Mouse (Mus musculus): ENCODE data around the gene Kalrn. TPM values are rescaled to one million over a fixed set of nuclear protein-coding genes. Genes with fewer than 3 reads are reported as not detected.

Kalrn gene
- total and polyA plus RNA-seq, 2 experiments from 2014 or later = 19.4 to 44.5 TPM

- Histone ChIP-seq H3K4me3 (ENCODE audit: low read depth, low read length) (no peak overlapping the region), H3K36me3 (replicated peaks; ENCODE audit: control insufficient read depth, insufficient read depth, low read length) (no peaks in the 10 kb centered on the region), H3K27ac (ENCODE audit: low read depth) (no peak overlapping the region), H3K9me3 (replicated peaks; ENCODE audit: control insufficient read depth, low read length) (no peaks in the 10 kb centered on the region), H3K27me3 (ENCODE audit: control insufficient read depth, insufficient read depth, low read length) (no peaks in the 10 kb centered on the region), H3K9ac (replicated peaks; ENCODE audit: low read depth, low read length) (no peak overlapping the region), H3K4me1 (ENCODE audit: control insufficient read depth, insufficient read depth) (no peaks in the 10 kb centered on the region), H3K4me2 (ENCODE audit: low read depth, low read length) (no peak overlapping the region)
- DNase-seq (ENCODE audit: low spot score) (no peak), ATAC-seq (ENCODE audit: insufficient read depth, low read depth) (no peak)
- TF ChIP-seq EP300 (IDR thresholded peaks at IDR 0.05; ENCODE audit: low read depth) = no peak
- TF ChIP-seq CTCF (IDR thresholded peaks at IDR 0.05; ENCODE audit: low read depth) = no peak
- 79% methylated on average over 5 of the region's 5 CpGs for WGBS
Measured at GRCm38 (mm10) chr16:34297911-34298682, 275.2 kb downstream of the Kalrn start.

GRCm38 (mm10) chr16:34294568-34294967 lies 278.8 kb downstream of the Kalrn start:
- no peak overlapping the region for H3K9ac ChIP-seq (replicated peaks; ENCODE audit: low read depth, low read length)
- no peaks in the 10 kb centered on the region for H3K36me3 ChIP-seq (replicated peaks; ENCODE audit: control insufficient read depth, insufficient read depth, low read length)
- TF ChIP-seq EP300 (IDR thresholded peaks at IDR 0.05; ENCODE audit: low read depth) = no peak
- no peak for TF ChIP-seq CTCF (IDR thresholded peaks at IDR 0.05; ENCODE audit: low read depth)
- ATAC-seq (ENCODE audit: insufficient read depth, low read depth) (no peak), DNase-seq (ENCODE audit: low spot score) (no peak)
- 82% methylated on average over 6 of the region's 6 CpGs for WGBS
- H3K4me3 ChIP-seq (ENCODE audit: low read depth, low read length) = no peak overlapping the region
- no peaks in the 10 kb centered on the region for H3K9me3 ChIP-seq (replicated peaks; ENCODE audit: control insufficient read depth, low read length)
- H3K27me3 ChIP-seq (ENCODE audit: control insufficient read depth, insufficient read depth, low read length) = no peaks in the 10 kb centered on the region
- no peak overlapping the region for H3K4me2 ChIP-seq (ENCODE audit: low read depth, low read length)
- no peaks in the 10 kb centered on the region for H3K4me1 ChIP-seq (ENCODE audit: control insufficient read depth, insufficient read depth)
- no peak overlapping the region for H3K27ac ChIP-seq (ENCODE audit: low read depth)

DNA sequence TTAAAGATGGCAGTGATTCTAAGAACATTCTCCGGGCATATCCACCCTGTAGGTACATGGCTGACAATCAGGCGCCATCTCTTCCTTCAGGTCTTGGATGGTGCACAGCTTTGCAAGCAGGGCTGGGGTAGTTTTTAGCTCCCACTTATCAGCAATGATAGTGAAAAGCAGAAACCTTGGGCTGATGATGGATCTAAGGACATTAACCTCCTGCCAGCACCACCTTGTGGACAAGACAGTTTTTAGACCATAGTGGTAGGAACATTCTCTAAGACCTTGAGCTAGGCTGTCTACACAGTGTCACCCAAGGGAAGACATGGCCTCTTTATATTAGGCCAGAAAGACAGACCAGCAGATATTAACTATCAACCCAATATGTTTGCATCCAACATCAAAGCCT lies 279.7 kb downstream of the Kalrn start:
- no peak overlapping the region for H3K27ac ChIP-seq (ENCODE audit: low read depth)
- no peaks in the 10 kb centered on the region for H3K9me3 ChIP-seq (replicated peaks; ENCODE audit: control insufficient read depth, low read length)
- no peaks in the 10 kb centered on the region for H3K27me3 ChIP-seq (ENCODE audit: control insufficient read depth, insufficient read depth, low read length)
- WGBS = 69% methylated on average over 2 of the region's 2 CpGs
- no peak overlapping the region for H3K9ac ChIP-seq (replicated peaks; ENCODE audit: low read depth, low read length)
- DNase-seq (ENCODE audit: low spot score) (no peak), ATAC-seq (ENCODE audit: insufficient read depth, low read depth) (no peak)
- no peak overlapping the region for H3K4me3 ChIP-seq (ENCODE audit: low read depth, low read length)
- no peaks in the 10 kb centered on the region for H3K36me3 ChIP-seq (replicated peaks; ENCODE audit: control insufficient read depth, insufficient read depth, low read length)
- H3K4me1 ChIP-seq (ENCODE audit: control insufficient read depth, insufficient read depth) = no peaks in the 10 kb centered on the region
- TF ChIP-seq CTCF (IDR thresholded peaks at IDR 0.05; ENCODE audit: low read depth) (peak; percentile 38), EP300 (IDR thresholded peaks at IDR 0.05; ENCODE audit: low read depth) (no peak)
- H3K4me2 ChIP-seq (ENCODE audit: low read depth, low read length) = no peak overlapping the region

GRCm38 (mm10) chr16:34289583-34289982 lies 283.7 kb downstream of the Kalrn start:
- peak; percentile 55 for ATAC-seq (ENCODE audit: insufficient read depth, low read depth)
- no peaks in the 10 kb centered on the region for H3K27me3 ChIP-seq (ENCODE audit: control insufficient read depth, insufficient read depth, low read length)
- H3K9me3 ChIP-seq (replicated peaks; ENCODE audit: control insufficient read depth, low read length) = no peaks in the 10 kb centered on the region
- no peak overlapping the region for H3K4me3 ChIP-seq (ENCODE audit: low read depth, low read length)
- peak; percentile 75 for DNase-seq (ENCODE audit: low spot score)
- H3K36me3 ChIP-seq (replicated peaks; ENCODE audit: control insufficient read depth, insufficient read depth, low read length) = no peaks in the 10 kb centered on the region
- H3K4me2 ChIP-seq (ENCODE audit: low read depth, low read length) = no peak overlapping the region
- no peak overlapping the region for H3K27ac ChIP-seq (ENCODE audit: low read depth)
- TF ChIP-seq CTCF (IDR thresholded peaks at IDR 0.05; ENCODE audit: low read depth) = peak; percentile 86
- TF ChIP-seq EP300 (IDR thresholded peaks at IDR 0.05; ENCODE audit: low read depth) = no peak
- no peak overlapping the region for H3K9ac ChIP-seq (replicated peaks; ENCODE audit: low read depth, low read length)
- H3K4me1 ChIP-seq (ENCODE audit: control insufficient read depth, insufficient read depth) = no peaks in the 10 kb centered on the region
- WGBS = 30% methylated on average over 7 of the region's 7 CpGs

GRCm38 (mm10) chr16:34282026-34282425 lies 291.3 kb downstream of the Kalrn start:
- Histone ChIP-seq H3K9ac (replicated peaks; ENCODE audit: low read depth, low read length) (no peak overlapping the region), H3K36me3 (replicated peaks; ENCODE audit: control insufficient read depth, insufficient read depth, low read length) (no peaks in the 10 kb centered on the region), H3K9me3 (replicated peaks; ENCODE audit: control insufficient read depth, low read length) (no peaks in the 10 kb centered on the region), H3K4me3 (ENCODE audit: low read depth, low read length) (no peak overlapping the region), H3K4me2 (ENCODE audit: low read depth, low read length) (no peak overlapping the region), H3K27me3 (ENCODE audit: control insufficient read depth, insufficient read depth, low read length) (no peaks in the 10 kb centered on the region), H3K4me1 (ENCODE audit: control insufficient read depth, insufficient read depth) (no peaks in the 10 kb centered on the region), H3K27ac (ENCODE audit: low read depth) (no peak overlapping the region)
- no peak for ATAC-seq (ENCODE audit: insufficient read depth, low read depth)
- WGBS = 86% methylated on average over 8 of the region's 8 CpGs
- TF ChIP-seq EP300 (IDR thresholded peaks at IDR 0.05; ENCODE audit: low read depth) (no peak), CTCF (IDR thresholded peaks at IDR 0.05; ENCODE audit: low read depth) (no peak)
- no peak for DNase-seq (ENCODE audit: low spot score)

Data from heart, postnatal 0 days (tissue).